Mouse (Mus musculus) G1E (cell line): ENCODE measurements at regions not wholly inside any gene's neighbourhood (a gene's known extent, or its start where the extent isn't known, plus 50 kb on each side); places are given as distances from the start of the nearest gene placed in this dataset.

Source experiments
- ATAC-seq: 2 replicates; pipeline ENCODE4 v1.8.0; 2016; ENCODE audit warnings: mild to moderate bottlenecking; ENCODE audit not compliant: insufficient number of reproducible peaks, poor library complexity, low FRiP score, severe bottlenecking; ENCODE audit errors: extremely low read depth
- DNase-seq: peaks from one replicate; pipeline ENCODE4 v3.0.0; 2012; ENCODE audit warnings: low spot score
- H3K27me3 ChIP-seq: 2 replicates; pipeline ENCODE4 v1.6.1; 2012; ENCODE audit warnings: mild to moderate bottlenecking, low read length, inconsistent platforms; ENCODE audit not compliant: insufficient read depth
- H3K36me3 ChIP-seq: replicated peaks from 2 replicates; pipeline ENCODE3; 2012; ENCODE audit warnings: mild to moderate bottlenecking, inconsistent platforms
- H3K4me1 ChIP-seq: 2 replicates; pipeline ENCODE4 v1.6.1; 2012; ENCODE audit warnings: low read depth, low read length, inconsistent platforms, mixed read lengths; ENCODE audit not compliant: insufficient read depth
- H3K4me3 ChIP-seq: 2 replicates; pipeline ENCODE4 v1.5.1; 2012; ENCODE audit warnings: low read depth, mild to moderate bottlenecking, inconsistent platforms, low read length, moderate library complexity, mixed read lengths
- H3K9me3 ChIP-seq: replicated peaks from 2 replicates; pipeline ENCODE4 v1.6.1; 2012; ENCODE audit warnings: inconsistent platforms
- CTCF ChIP-seq: IDR thresholded peaks from 2 replicates; pipeline ENCODE4 v1.5.1; 2012; ENCODE audit warnings: low read depth, low read length, inconsistent platforms, mixed read lengths
- GATA1 ChIP-seq: IDR thresholded peaks from 2 replicates; pipeline ENCODE4 v1.6.1; 2012; ENCODE audit warnings: borderline replicate concordance, low read length, inconsistent platforms, mixed read lengths
- GATA2 ChIP-seq: IDR thresholded peaks from 2 replicates; pipeline ENCODE4 v1.6.1; 2012; ENCODE audit warnings: low read depth, low read length, inconsistent platforms, borderline replicate concordance
- POLR2AphosphoS5 ChIP-seq: IDR thresholded peaks from 2 replicates; pipeline ENCODE4 v1.6.1; 2012; ENCODE audit warnings: low read depth, low read length, inconsistent platforms; ENCODE audit not compliant: insufficient replicate concordance
- TAL1 ChIP-seq: conservative IDR thresholded peaks from 2 replicates; pipeline ENCODE4 v1.6.1; 2012; ENCODE audit warnings: low read depth, low read length, inconsistent platforms, mixed read lengths

- no peak for DNase-seq
- Histone ChIP-seq H3K27me3 (no peaks in the 10 kb centered on the region), H3K9me3 (peaks cover 80% of the 10 kb centered on the region), H3K4me3 (no peak overlapping the region), H3K4me1 (no peaks in the 10 kb centered on the region), H3K36me3 (no peaks in the 10 kb centered on the region)
- TF ChIP-seq GATA1 (no peak), POLR2AphosphoS5 (no peak), GATA2 (no peak)
- no peak for ATAC-seq
Observed at GRCm38 (mm10) chr8:115528879-115529278, 178.7 kb downstream of the Maf start.

GRCm38 (mm10) chr8:115525149-115525548 lies 182.4 kb downstream of the Maf start:
- ATAC-seq, result no peak
- DNase-seq, result no peak
- Histone ChIP-seq H3K4me3 (no peak overlapping the region), H3K4me1 (no peaks in the 10 kb centered on the region), H3K36me3 (no peaks in the 10 kb centered on the region), H3K27me3 (no peaks in the 10 kb centered on the region), H3K9me3 (peaks cover 65% of the 10 kb centered on the region)
- no peak for TF ChIP-seq GATA1
- no peak for TF ChIP-seq CTCF

DNA sequence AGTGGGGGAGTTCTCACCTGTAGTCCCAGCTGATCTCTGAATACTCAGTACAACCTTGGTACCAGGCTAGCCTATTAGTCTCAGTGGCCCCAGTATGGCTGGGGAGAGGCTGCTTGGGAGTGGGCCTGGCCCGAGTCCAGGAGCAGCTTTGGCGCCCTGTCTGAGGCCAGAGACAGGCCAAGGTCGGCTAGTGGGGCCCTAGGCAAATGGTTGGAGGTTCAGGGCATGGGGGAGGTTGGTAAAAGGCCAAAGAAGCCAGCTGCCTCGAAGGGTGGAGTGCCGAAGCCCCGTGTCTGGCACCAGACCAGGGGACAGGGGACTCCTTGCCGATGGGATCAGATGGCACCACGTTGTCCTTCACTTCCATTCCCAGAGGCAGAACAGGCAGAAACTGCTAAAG lies 182.9 kb downstream of the Maf start:
- peaks cover 65% of the 10 kb centered on the region for H3K9me3 ChIP-seq
- H3K4me1 ChIP-seq, result no peaks in the 10 kb centered on the region
- no peak for ATAC-seq
- H3K36me3 ChIP-seq, result no peaks in the 10 kb centered on the region
- no peak overlapping the region for H3K4me3 ChIP-seq
- no peak for DNase-seq
- no peaks in the 10 kb centered on the region for H3K27me3 ChIP-seq
- no peak for TF ChIP-seq TAL1
- no peak for TF ChIP-seq POLR2AphosphoS5
- TF ChIP-seq GATA1, result no peak
- no peak for TF ChIP-seq CTCF
- TF ChIP-seq GATA2, result no peak

DNA sequence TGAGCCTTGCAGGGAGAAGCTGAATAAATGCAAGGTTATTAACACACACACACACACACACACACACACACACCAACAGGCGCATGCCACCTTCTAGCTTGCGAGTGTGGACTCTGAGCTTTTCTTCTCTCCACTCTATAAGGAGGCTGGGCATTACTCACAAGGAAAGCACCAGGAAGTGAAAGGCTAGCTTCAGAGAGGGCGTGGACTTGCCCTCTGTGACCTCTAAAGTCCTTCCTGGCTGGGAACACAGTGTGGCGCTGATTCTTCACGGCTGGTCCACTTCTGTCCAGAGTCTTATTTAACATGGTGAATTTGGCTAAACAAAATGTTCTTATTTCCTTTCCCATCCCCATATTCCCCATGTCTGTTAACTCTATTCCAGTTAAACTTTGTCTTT lies 185.1 kb downstream of the Maf start:
- Histone ChIP-seq H3K27me3 (no peaks in the 10 kb centered on the region), H3K9me3 (peaks cover 61% of the 10 kb centered on the region), H3K4me3 (no peak overlapping the region), H3K36me3 (no peaks in the 10 kb centered on the region), H3K4me1 (no peaks in the 10 kb centered on the region)
- no peak for TF ChIP-seq GATA2
- no peak for TF ChIP-seq GATA1
- no peak for TF ChIP-seq TAL1
- no peak for TF ChIP-seq CTCF
- no peak for TF ChIP-seq POLR2AphosphoS5
- DNase-seq, result no peak
- ATAC-seq, result no peak

GRCm38 (mm10) chr8:115515647-115516046 lies 191.9 kb downstream of the Maf start:
- DNase-seq, result no peak
- Histone ChIP-seq H3K4me1 (no peaks in the 10 kb centered on the region), H3K4me3 (no peak overlapping the region), H3K9me3 (peaks cover 56% of the 10 kb centered on the region), H3K27me3 (no peaks in the 10 kb centered on the region), H3K36me3 (no peaks in the 10 kb centered on the region)
- ATAC-seq, result no peak
- TF ChIP-seq TAL1 (no peak), GATA1 (no peak), CTCF (no peak), GATA2 (no peak), POLR2AphosphoS5 (no peak)

GRCm38 (mm10) chr8:115514485-115514884 lies 193.1 kb downstream of the Maf start:
- no peaks in the 10 kb centered on the region for H3K36me3 ChIP-seq
- no peak for DNase-seq
- H3K4me3 ChIP-seq, result no peak overlapping the region
- TF ChIP-seq CTCF (no peak), GATA1 (no peak), POLR2AphosphoS5 (no peak), GATA2 (no peak), TAL1 (no peak)
- H3K9me3 ChIP-seq, result peaks cover 54% of the 10 kb centered on the region
- H3K4me1 ChIP-seq, result no peaks in the 10 kb centered on the region
- H3K27me3 ChIP-seq, result no peaks in the 10 kb centered on the region
- ATAC-seq, result no peak

DNA sequence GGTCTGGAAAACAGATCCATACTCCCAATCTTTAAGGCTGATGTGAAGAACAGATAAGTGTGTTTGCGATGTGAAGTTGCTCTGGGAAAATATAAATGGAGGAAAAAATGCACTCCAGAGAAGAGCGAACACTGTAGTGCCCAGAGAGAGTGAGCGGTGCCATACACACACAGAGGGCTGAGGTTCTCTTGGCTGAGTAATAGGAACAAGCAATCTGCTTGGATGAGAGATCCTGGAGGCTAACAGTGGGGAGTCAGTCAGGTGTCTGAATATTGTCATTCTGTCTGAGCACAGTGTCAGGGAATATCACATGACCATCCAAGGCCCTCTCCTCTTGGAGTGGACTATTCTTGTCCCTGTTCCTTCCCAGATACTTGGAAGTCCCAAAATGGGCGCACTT lies 200.4 kb downstream of the Maf start:
- Histone ChIP-seq H3K36me3 (no peaks in the 10 kb centered on the region), H3K4me3 (no peak overlapping the region), H3K27me3 (no peaks in the 10 kb centered on the region), H3K4me1 (no peaks in the 10 kb centered on the region), H3K9me3 (peaks cover 38% of the 10 kb centered on the region)
- TF ChIP-seq TAL1 (no peak), CTCF (no peak), GATA2 (no peak)
- DNase-seq (no peak), ATAC-seq (no peak)
